Mouse (Mus musculus) urinary bladder, adult 18-20 months (tissue): ENCODE measurements around the gene Slc3a2.
"Not testable (repeated sequence)": the region's sequence is repeated elsewhere in the genome, so short reads cannot be mapped to it uniquely, and the experiment has no call there.

Experiments
- DNase-seq, 2 experiments: peaks; one replicate each; pipeline ENCODE4 v3.0.0; 2022; ENCODE audit warnings: low spot score in 2 of 2, mixed read lengths in 2 of 2

The Slc3a2 gene

DNA sequence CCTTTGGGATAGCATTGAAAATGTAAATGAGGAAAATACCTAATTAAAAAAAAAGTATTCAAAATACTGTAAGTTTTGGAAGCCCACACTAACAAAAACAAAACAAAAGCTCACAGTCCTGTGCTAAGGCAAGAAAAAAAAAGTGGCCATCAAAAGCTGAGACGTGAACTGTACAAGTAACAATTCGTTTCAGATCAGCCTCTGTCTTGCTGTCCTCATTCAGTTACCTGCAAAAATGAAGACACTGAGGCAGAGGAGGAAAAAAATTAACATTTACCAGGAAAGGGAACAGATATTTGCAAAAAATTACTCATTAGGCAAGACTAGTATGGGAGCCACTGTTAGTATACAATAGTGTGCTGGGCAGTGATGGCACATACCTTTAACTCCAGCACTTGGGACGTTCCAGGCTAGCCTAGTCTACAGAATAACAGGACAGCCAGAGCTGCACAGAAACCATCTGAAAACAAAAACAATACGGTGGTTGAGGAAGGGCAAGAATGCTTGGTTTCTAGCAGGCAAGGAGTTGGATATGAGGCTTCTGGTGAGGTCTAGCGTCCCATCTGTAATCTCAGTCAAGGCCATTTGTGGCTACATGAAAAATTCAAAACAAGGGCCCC, 4.4 kb upstream of the Slc3a2 start:
- DNase-seq, result no peak

DNA sequence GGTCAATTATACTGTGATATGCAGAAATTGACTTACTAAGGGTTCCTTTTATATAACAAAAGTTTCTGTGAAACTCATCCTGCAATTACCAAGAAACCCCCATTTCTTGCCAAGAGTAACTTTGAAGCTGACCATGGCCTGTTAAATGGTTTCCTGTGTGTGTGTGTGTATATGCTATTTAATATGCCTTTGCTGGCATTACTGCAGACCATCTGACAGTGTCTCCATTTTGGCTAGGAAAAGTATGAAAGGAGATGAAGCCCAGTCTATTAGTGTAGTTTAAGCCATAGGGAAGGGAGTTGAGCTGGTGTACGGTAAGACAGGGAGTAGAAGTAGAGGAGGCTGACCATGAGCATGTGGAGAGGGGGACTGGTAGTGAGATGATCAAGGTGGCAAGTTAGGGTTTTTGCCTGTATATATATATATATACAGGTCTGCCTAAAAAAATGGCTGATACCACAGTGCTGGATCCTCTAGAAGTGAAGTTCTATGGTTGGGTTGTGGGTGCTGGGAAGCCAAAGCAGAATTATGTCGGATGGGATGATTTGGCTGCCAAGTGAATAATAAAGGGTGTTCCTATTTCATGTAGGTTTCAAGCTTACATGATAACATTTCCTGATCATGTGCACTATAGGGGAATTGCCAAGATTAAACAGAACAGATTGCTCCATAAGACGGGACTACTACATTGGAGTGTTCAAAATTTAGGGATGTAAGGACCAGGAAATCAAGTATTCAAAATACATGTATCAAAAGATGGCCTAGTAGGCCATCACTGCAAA, 3.6 kb upstream of the Slc3a2 start:
- no peak for DNase-seq

DNA sequence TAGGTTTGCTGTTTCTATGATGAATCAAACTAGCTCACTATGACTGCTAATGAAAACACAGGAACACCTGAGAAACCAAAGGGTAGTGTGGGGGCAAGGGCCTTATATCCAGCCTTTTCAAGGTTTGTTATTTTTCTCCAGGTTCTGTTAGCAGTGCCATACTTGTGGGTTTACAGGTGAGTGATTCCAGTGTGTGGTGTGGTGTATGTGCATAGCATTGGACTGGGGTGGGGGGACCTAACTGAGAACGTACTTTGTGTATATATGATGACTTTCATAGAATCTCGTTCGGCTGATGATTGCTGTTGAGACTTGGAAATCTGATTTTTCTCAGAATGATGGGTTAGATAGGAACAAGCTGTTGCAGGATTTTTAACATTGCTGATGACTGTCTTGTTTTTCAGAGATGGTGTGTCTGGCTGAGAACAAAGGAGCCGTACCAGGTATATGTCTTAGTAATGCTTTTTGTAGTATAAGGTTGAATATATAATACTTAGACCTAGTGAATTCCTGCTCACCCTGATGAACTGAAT, 2.0 kb upstream of the Slc3a2 start:
- DNase-seq, result no peak

DNA sequence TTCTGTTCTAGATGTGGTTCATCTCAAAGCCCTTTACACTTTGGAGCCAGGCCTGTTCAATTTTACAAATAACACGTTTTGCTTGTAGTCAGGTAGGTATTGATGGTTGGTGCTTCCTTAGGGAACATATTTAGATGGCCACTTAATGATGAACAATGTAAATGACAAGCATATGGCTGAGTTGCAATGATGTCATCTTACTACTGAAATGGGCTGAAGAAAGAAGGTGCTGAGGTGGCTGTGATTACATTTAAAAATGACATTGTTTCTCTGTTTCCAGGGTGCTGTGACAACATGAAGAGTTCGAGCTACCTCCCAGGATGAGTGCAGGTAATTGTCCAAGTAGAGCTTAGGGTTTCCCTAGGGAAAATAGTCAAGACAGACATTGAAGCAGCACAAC, 1.2 kb upstream of the Slc3a2 start:
- no peak for DNase-seq

DNA sequence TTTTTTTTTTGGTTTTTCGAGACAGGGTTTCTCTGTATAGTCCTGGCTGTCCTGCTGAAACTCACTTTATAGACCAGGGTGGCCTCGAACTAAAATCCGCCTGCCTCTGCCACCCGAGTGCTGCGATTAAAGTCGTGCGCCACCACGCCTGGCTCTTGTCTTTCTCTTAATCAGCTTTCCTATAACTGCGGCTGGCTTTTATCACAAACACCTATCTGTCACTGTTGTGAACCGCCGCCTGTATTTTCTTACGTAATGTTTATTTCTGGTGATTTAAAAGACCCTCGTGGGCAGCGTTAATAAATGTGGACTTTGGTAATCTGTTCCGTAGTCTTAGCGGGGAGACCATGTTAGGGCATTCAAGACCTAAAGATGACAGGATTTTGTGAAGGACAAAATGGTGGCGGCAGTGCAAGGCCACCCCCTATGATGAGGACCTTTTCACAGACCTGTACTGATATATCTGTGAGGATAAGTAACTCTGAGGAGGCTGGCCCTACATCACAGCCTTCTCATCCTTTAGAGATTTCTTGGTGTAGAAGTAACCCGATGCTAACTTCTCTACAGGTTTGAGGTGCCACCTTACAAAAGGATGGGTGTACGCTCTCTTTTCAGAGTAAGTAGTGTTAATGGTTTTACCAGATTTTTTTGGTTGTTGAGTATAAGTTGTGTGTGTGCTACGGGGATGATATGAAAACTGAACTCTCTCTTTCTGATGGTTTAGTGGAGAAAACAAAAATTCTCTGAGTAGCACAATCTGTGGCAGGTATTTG, 591 bp upstream of the Slc3a2 start:
- no peak for DNase-seq

DNA sequence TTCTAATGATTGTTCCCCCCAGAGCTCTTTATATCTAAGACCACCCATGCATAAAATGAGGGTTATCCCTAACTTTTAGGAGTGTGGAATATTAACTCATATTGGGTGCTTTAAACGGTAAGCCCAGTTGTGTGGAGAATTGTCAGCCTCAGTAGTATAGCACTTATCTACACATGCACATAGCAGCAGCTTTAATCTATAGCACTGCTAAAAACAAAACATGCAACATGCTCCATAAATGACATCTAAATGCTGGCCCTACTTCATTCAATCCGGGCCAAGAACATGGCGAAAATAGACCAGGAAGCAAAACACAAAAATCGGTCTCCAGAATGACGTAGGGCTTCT, 636 bp downstream of the Slc3a2 start:
- no peak for DNase-seq

DNA sequence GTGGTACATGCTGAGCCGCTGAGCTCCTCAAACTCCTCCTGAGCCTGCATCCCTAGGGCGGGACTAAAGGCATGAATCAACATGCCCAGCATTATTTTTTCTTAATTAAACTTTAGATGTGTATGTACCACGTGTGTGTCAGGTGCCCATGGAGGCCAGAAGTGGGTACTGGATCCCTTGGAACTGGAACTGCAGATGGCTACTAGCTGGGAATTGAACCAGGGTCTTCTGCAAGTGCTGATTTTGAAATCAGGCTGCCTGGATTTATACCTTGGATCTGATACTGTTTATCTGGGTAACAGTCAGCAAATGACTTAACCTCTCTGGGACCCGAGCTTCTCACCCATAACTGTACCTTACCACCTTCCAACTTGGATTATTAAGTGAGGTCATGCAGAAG, 1.1 kb downstream of the Slc3a2 start:
- no peak for DNase-seq

DNA sequence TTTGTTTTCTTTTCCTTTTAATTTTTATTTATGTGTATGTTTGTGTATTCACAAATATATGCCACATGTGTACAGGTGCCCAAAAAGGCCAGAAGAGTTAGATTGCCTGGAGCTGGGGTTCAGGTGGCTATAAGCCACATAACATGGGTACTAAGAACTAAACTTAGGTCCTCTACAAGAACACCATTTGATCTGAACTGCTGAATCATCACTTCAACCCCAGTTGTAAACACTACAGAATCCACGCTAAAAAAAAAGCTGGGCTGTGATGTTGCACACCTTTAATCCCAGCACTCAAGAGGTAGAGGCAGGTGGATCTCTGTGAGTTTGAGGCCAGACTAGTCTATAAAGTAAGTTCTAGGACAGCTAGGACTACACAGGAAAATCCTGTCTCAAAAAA, 1.8 kb downstream of the Slc3a2 start:
- no peak for DNase-seq

DNA sequence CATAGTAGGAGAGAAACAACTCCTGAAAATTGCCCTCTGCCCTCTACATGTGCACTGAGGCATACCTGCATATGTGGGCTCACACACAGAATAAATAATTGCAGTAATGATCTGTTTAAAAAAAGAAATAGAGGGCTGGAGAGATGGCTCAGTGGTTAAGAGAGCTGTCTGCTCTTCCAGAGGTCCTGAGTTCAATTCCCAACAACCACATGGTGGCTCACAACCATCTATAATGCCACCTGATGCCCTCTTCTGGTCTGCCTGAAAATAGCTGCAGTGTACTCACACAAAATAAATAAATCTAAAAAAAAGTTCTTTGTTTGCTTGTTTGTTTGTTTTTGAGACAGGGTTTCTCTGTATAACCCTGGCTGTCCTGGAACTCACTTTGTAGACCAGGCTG, 4.1 kb downstream of the Slc3a2 start:
- not testable (repeated sequence) for DNase-seq

DNA sequence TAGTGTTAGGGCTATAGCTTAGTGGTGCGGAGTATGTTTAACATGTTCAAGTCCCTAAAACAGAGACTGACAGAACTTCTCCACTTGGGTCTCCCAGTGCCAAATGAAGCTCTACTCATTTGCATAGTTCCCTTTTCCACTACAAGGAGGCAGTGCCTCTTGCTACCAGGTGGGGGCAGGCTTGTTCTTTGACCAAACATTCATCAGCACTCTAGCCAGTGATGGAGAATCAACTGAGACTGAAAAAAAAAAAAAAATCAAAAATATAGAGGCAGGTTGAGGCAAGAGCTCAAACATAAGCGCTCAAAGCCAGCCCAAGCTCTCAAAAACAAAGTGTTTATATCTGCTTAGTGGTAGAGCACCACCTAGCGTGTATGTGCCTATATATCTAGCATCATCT, 4.8 kb downstream of the Slc3a2 start:
- DNase-seq, result no peak

DNA sequence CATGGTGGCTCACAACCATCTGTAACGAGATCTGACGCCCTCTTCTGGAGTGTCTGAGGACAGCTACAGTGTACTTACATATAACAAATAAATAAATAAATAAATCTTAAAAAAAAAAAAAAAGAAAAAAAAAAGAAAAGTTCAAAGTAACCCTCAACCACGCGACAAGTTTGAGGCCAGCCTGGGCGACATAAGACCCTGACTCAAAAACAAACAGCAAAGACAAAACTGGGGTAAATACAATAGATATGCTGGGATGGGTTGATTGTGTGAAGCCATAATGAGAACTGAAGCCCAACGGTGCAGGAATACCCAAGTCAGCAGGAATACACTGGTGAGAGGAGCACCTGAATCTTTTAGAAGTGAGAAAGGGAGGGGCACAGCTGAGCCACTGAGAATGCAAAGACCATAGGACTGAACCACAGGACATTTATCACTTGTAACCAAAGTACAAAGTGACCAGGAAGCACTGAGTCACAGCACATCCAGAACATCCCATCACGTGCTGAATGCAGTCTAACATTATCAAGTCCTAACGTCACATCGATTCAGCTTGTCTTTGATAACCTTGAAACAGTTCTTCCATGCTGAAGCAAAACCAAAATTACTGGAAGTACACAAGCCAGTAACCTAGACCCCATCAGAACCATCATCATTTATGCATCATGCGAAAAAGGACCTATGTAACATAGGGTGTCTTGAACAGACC, 6.2 kb downstream of the Slc3a2 start:
- no peak for DNase-seq

DNA sequence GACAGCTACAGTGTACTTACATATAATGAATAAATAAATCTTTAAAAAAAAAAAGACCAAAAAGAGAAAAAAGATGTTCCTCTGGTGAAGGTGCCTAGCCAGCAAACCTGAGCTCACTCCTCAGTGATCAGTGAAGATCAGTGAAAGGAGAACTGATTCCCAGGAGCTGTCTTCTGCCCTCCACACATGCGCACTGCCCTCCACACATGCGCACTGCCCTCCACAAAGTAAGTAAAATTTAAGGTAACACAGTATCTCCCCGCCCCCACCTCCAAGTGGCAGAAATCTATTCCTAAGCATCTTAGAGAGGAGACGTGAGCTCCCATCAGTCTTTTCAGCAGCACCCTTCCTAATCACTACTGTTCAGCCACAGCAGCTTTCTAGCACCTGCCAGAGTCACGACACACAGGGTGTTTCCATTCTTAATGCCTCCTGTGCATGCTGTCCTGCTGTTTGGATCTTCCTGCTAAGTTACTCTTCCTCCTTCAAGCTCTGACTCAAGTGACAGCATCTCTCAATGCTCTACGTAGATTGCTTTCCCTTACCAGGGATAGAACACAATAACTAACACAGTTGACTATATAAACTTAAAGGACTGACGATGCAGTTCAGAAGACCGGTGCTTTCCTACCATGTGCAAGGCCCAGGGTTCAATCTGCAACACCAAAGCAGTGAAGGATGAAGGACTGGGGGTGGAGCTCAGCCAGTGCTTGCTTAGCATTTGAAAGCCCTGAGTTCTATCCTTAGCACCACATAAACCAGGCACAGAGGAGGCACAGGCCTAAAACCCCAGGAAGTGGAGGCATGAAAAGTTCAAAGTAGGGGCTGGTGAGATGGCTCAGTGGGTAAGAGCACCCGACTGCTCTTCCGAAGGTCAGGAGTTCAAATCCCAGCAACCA, 7.1 kb downstream of the Slc3a2 start:
- no peak for DNase-seq

DNA sequence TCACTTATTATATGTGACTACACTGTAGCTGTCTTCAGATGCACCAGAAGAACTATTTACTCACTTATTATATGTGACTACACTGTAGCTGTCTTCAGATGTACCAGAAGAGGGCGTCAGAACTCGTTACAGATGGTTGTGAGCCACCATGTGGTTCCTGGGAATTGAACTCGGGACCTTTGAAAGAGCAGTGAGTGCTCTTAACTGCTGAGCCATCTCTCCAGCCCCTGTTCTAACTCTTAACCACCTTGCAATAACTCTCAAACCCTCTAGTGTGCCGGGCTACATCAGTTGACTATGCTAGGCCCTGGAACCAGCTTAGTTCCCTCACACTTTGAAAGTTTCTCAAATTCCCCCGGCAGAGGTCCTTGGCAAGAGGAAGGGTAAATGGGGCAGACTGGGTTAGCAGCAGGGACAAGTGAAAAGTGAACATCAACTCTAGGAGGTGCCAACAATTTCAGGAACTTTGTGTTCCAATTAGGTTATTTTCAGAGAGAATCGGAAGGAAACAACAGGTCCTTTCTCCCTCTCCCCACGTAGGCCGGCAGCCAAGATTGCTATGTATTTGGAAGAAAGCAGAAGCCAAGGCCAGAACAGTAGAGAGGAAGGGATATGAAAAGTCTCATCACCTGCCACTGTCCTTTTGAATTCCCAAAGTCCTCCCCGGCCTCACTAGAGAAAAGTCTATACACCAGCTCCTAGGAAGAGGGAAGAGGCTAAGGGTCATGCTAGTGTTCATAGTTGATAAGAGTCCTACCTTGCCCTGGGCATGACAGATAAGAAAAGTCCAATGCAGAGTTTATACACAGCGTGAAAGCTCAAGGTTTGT, 8.3 kb downstream of the Slc3a2 start:
- no peak for DNase-seq

DNA sequence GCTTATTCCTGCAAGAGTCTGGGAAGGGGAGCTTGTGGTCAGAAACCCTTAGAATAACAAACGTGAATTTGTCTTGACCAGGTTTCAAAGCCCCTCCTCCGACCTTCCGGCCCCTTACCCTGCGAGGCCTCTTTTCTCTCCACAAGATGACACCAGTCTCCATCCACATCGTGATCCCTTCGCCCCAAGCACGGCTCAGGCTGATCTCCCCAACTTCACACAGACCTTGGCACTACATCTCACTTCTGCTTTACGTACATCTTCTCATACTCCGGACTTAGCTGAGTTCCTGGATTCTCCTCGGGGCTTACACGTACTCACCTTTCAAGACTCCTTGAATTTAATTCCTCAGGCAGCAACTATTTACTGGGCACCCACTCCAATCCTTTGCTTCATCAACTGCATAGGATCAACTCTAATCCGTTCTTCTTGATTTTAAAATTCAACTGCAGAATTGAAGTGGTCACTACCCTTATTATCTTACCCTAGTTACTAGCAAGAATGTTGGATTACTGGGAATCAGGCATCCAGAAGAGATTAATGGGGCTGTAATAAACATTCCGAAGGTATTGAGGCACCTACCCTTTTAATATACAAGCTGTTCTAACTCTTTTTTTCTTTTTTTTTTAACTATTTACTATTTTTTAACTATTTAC, 9.0 kb downstream of the Slc3a2 start:
- no peak for DNase-seq

DNA sequence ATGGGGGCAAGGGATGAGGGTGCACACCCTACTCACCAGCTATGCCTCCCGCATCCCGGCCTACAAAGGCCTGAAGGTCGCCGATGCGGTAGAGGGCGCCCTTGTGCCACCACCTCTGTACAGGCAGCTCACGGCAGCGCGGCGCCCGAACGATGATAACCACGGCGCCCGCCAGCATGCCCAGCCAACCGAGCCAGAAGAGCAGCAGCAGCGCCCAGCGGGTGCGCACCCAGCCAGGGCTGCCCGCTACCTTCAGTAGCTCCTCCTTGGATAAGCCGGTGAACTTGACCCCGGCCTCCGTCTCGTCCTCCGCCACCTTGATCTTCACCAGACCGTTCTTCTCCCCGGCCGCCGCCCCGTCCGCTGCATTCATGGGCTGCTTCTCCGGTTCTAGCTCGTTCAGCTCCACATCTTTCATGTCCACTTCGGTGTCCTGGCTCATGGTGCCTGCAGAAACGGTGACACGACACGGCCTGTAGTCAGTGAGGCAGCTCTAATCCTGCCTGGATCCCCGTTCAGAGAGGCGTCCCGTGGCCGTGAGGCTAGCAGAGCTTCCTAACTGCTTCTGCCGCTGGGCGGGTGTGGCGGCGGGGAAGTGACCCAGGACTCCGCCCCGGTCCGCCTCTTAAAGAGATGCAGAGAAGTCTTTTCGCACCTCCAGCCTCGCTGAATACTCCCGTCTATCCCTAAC, 9.7 kb downstream of the Slc3a2 start:
- DNase-seq, result peak; percentile 87 to 89

DNA sequence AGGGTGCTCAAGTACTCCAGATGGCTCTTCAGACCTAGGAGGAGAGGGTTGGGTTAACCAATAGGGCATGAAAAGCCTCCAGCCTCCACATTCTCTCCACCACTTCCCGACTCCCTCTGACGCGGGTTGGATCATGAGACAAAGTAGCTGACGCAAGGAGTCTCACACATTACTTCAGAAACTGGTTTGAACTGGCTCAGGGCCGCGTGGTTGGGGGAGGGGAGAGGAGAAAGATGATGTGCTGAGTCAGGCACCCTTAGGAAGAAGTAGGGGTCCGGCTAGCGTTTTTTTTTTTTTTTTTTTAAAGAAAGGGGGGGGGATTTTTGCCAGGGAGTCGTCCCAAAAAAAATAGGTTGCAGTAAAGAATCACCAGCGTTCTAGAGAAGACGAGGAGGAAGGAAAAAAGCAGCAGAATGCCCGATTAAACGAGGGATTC, 10.3 kb downstream of the Slc3a2 start:
- DNase-seq, result peak; percentile 44 to 68

DNA sequence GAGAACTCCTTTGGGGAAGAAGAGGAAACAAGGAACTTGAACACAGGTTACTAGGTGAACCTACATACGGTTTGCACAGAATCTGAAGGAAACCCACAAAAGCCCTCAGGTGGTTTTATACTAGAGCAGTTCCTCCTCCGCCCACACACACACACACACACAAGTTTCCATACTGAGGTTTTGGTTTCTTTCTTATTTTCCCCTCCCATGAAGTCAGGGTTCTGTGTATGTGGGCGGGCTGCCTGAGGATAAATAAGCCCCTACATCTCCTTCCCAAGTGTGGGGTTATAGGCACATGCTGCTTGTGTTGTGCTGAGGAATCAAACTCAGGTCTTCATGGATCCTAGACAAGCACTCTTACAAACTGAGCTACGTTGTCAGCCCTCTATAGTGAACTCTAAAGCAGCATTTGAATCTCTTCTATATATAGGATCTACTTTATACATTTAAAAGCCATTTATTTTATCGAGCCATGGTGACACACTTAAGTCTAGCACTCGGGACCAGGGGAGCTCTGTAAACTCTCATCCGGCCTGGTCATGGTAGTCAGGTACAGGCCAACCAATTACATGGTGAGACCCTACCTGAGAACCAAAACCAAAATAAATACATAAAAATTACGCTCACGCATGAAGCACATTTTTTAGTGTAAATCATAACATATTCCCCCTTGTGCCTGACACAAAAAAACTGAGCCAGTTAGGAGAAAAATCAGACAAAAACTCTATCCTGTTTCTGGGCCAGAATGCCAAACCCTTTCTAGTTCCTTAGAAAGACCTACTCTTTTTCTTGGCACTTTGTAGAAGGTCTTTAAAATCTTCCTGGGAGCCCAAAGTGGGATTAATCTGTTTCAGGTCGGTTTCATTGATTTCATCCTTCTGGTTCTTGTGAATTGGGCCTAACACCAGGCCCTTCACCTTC, 11.0 kb downstream of the Slc3a2 start:
- DNase-seq, result no peak

DNA sequence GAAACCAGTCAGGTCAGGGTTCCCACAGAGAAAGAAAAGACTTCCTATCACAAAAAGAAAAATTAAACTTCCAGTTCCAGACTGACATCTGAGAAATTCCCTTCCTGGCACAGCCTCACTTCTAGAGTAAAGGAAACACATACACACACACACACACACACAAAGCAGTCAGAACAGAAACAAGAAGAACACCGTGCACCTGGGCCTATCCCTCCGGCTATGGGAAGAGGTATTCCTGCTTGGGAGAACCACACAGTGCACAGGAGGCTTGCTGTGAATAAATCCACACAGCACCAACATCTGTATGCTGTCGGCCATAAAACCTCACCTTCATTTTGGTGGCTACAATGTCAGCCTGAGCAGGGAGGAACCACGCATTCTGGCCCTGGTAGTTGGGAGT, 11.7 kb downstream of the Slc3a2 start:
- DNase-seq, result no peak
